11 mouse cellular contexts compared by ENCODE assay signal in genomic region chr2:173024392-173024791, GRCm38 (mm10). TPM values are rescaled to one million over a fixed set of nuclear protein-coding genes. Genes with fewer than 3 reads are reported as not detected.
DNase-seq lines count a peak whose midpoint lies in the region; ATAC-seq and TF ChIP-seq lines count a peak whose summit lies in the region.
"Had no signal": no experiment of that assay in that cellular context is flagged by ENCODE, and none has a peak within 500 bp of the region (broad histone marks: within the 10 kb centered on the region; RNA-seq: fewer than 3 reads in every experiment).

No protein-coding gene starts in this region.

- peak in 1 of 2 experiments; percentile 6 for DNase-seq in heart, adult 2 months
- no peak for DNase-seq in heart, postnatal 36 days
- no peak for DNase-seq in midbrain, embryonic 14.5 days
- peak; percentile 21 to 30 for DNase-seq in spleen, postnatal 10 days (ENCODE audit: low spot score in 2 of 2)
- no peak for DNase-seq in urinary bladder, postnatal 4 days (ENCODE audit: low spot score in 2 of 2)
- DNase-seq in urinary bladder, adult 2 months (ENCODE audit: low spot score): no peak
- DNase-seq: adrenal gland, adult 8-10 months; right cerebral cortex, adult 18-20 months had no signal

- no peaks in the 10 kb centered on the region for H3K27me3 ChIP-seq in heart, adult 2 months (ENCODE audit: control insufficient read depth, insufficient read depth, low read length)
- H3K27me3 ChIP-seq in midbrain, embryonic 12.5 days: peaks cover 20% of the 10 kb centered on the region
- peaks cover 20% of the 10 kb centered on the region for H3K27me3 ChIP-seq in midbrain, embryonic 14.5 days (ENCODE audit: control insufficient read depth, insufficient read depth, low read length)
- H3K27me3 ChIP-seq in intestine, embryonic 16.5 days (replicated peaks; ENCODE audit: control insufficient read depth, insufficient read depth, low read length): no peaks in the 10 kb centered on the region

- peaks cover 16% of the 10 kb centered on the region; the same call in 1 of the 2 replicates for H3K4me1 ChIP-seq in heart, adult 2 months (ENCODE audit: control insufficient read depth, insufficient read depth, low read length)
- H3K4me1 ChIP-seq in midbrain, embryonic 12.5 days: peaks cover 55% of the 10 kb centered on the region
- peaks cover 48% of the 10 kb centered on the region for H3K4me1 ChIP-seq in midbrain, embryonic 14.5 days (ENCODE audit: control insufficient read depth, insufficient read depth, low read length)
- H3K4me1 ChIP-seq in intestine, embryonic 16.5 days (ENCODE audit: control insufficient read depth, insufficient read depth, low read length): peaks cover 62% of the 10 kb centered on the region

- intact Hi-C loops in heart, adult 2 months (cut with DNase I): loop anchor here (2.0 kb wide), 1 partner anchor 20 kb away; no protein-coding TSS in a partner anchor
- intact Hi-C loops in heart, postnatal 36 days (cut with DNase I): no loop called here

- peaks cover 2% of the 10 kb centered on the region; the same call in 1 of the 2 replicates for H3K36me3 ChIP-seq in heart, adult 2 months (ENCODE audit: control insufficient read depth, insufficient read depth, low read length)
- H3K36me3 ChIP-seq in midbrain, embryonic 12.5 days: peaks cover 42% of the 10 kb centered on the region
- H3K36me3 ChIP-seq in midbrain, embryonic 14.5 days (ENCODE audit: control insufficient read depth, insufficient read depth, low read length): peaks cover 13% of the 10 kb centered on the region; the same call in 1 of the 2 replicates
- 0 out of 2 replicates have a peak, but pooled peaks cover 3% of the 10 kb centered on the region for H3K36me3 ChIP-seq in intestine, embryonic 16.5 days (ENCODE audit: control insufficient read depth, insufficient read depth, low read length)

- TF ChIP-seq CTCF in heart, adult 2 months (IDR thresholded peaks at IDR 0.05): no peak

- no peak for TF ChIP-seq POLR2A in heart, adult 2 months (IDR thresholded peaks at IDR 0.05; ENCODE audit: insufficient read depth, low read depth, low read length)

- WGBS in heart, adult 2 months: 60% methylated on average over 8 of the region's 8 CpGs
- WGBS in midbrain, embryonic 12.5 days: 70% methylated on average over 8 of the region's 8 CpGs
- WGBS in midbrain, embryonic 14.5 days: 66% methylated on average over 8 of the region's 8 CpGs
- 68% methylated on average over 8 of the region's 8 CpGs for WGBS in intestine, embryonic 16.5 days

- H3K9me3 ChIP-seq in midbrain, embryonic 12.5 days: no peaks in the 10 kb centered on the region
- no peaks in the 10 kb centered on the region for H3K9me3 ChIP-seq in midbrain, embryonic 14.5 days (ENCODE audit: control insufficient read depth, low read length)
- H3K9me3 ChIP-seq in intestine, embryonic 16.5 days (ENCODE audit: control insufficient read depth, low read length): no peaks in the 10 kb centered on the region

- peak overlapping the region; percentile 91 for H3K4me2 ChIP-seq in midbrain, embryonic 12.5 days (replicated peaks)
- no peak overlapping the region for H3K4me2 ChIP-seq in midbrain, embryonic 14.5 days (ENCODE audit: low read length)
- H3K4me2 ChIP-seq in intestine, embryonic 16.5 days (ENCODE audit: low read depth, low read length): peak overlapping the region; percentile 86

- peak overlapping the region; percentile 94 for H3K27ac ChIP-seq in heart, adult 2 months
- no peak overlapping the region for H3K27ac ChIP-seq in midbrain, embryonic 12.5 days (replicated peaks)
- no peak overlapping the region for H3K27ac ChIP-seq in midbrain, embryonic 14.5 days (replicated peaks; ENCODE audit: low read depth, low read length)
- H3K27ac ChIP-seq in intestine, embryonic 16.5 days (ENCODE audit: low read length): no peak overlapping the region

- no peaks in the 10 kb centered on the region; the same call in 1 of the 2 replicates for H3K79me2 ChIP-seq in heart, adult 2 months (replicated peaks; ENCODE audit: control insufficient read depth, insufficient read depth, low read length)

- ATAC-seq in midbrain, embryonic 12.5 days (ENCODE audit: low FRiP score, low read depth): no peak
- no peak for ATAC-seq in midbrain, embryonic 14.5 days (ENCODE audit: low FRiP score, low TSS enrichment)
- no peak for ATAC-seq in intestine, embryonic 16.5 days

- peak overlapping the region; percentile 96 for H3K4me3 ChIP-seq in heart, adult 2 months
- peak overlapping the region; percentile 84; the same call in 1 of the 2 replicates for H3K4me3 ChIP-seq in midbrain, embryonic 12.5 days
- no peak overlapping the region for H3K4me3 ChIP-seq in midbrain, embryonic 14.5 days (replicated peaks; ENCODE audit: low read depth, low read length)
- H3K4me3 ChIP-seq in intestine, embryonic 16.5 days (ENCODE audit: low read length): peak overlapping the region; percentile 73; the same call in 1 of the 2 replicates

- H3K9ac ChIP-seq in heart, adult 2 months (ENCODE audit: low read depth, low read length): peak overlapping the region; percentile 57
- peak overlapping the region; percentile 28; the same call in 1 of the 2 replicates for H3K9ac ChIP-seq in midbrain, embryonic 12.5 days (replicated peaks)
- H3K9ac ChIP-seq in midbrain, embryonic 14.5 days (replicated peaks; ENCODE audit: low read length): no peak overlapping the region
- peak overlapping the region; percentile 81 for H3K9ac ChIP-seq in intestine, embryonic 16.5 days (ENCODE audit: low read depth, low read length)

- no peak for TF ChIP-seq EP300 in heart, adult 2 months (IDR thresholded peaks at IDR 0.05; ENCODE audit: insufficient read depth, low read depth, low read length)

RNA-seq across cellular contexts. Expression of gene Rbm38, which starts 4.1 kb away (rescaled TPM):
- 100 to 1,000 TPM; 173 to 203 TPM for total RNA-seq in heart, adult 2 months (2021)
- polyA plus RNA-seq in heart, adult 2 months (2012; rRNA removed): 342 and 529 TPM in 2 replicates
- 100 to 1,000 TPM; 159 to 209 TPM for total RNA-seq in heart, postnatal 36 days (2021)
- 58.0 and 61.4 TPM in 2 replicates for polyA plus RNA-seq in midbrain, embryonic 12.5 days (2016; fragmentation: Nextera tagmentation; extraction: Ambion mirVana)
- 17.1 and 18.8 TPM in 2 replicates for polyA plus RNA-seq in midbrain, embryonic 14.5 days (2014; fragmentation: Nextera tagmentation; extraction: Ambion mirVana)
- 62.6 and 64.6 TPM in 2 replicates for polyA plus RNA-seq in intestine, embryonic 16.5 days (2015; fragmentation: Nextera tagmentation; extraction: Ambion mirVana)
- 72.9 and 109 TPM in 2 replicates for polyA plus RNA-seq in urinary bladder, adult 2 months (2012; rRNA removed)

RNA-seq across cellular contexts. Expression of gene Rae1, which starts 24.5 kb away (rescaled TPM):
- total RNA-seq in heart, adult 2 months (2021): 10 to 100 TPM; 22.8 to 23.0 TPM
- 27.8 and 44.8 TPM in 2 replicates for polyA plus RNA-seq in heart, adult 2 months (2012; rRNA removed)
- 10 to 100 TPM; 24.0 to 24.7 TPM for total RNA-seq in heart, postnatal 36 days (2021)
- polyA plus RNA-seq in midbrain, embryonic 12.5 days (2016; fragmentation: Nextera tagmentation; extraction: Ambion mirVana): 122 and 126 TPM in 2 replicates
- polyA plus RNA-seq in midbrain, embryonic 14.5 days (2014; fragmentation: Nextera tagmentation; extraction: Ambion mirVana): 115 and 127 TPM in 2 replicates
- polyA plus RNA-seq in intestine, embryonic 16.5 days (2015; fragmentation: Nextera tagmentation; extraction: Ambion mirVana): 110 and 117 TPM in 2 replicates
- polyA plus RNA-seq in urinary bladder, adult 2 months (2012; rRNA removed): 51.7 and 64.4 TPM in 2 replicates

RNA-seq across cellular contexts. Expression of gene Spo11, which starts 46.9 kb away (rescaled TPM):
- not detected for total RNA-seq in heart, adult 2 months (2021)
- 0.14 TPM in 1 of 2 replicates, not detected in the other for polyA plus RNA-seq in heart, adult 2 months (2012; rRNA removed)
- not detected for total RNA-seq in heart, postnatal 36 days (2021)
- polyA plus RNA-seq in midbrain, embryonic 12.5 days (2016; fragmentation: Nextera tagmentation; extraction: Ambion mirVana): 0.59 and 0.82 TPM in 2 replicates
- 0.68 TPM in 1 of 2 replicates, not detected in the other for polyA plus RNA-seq in midbrain, embryonic 14.5 days (2014; fragmentation: Nextera tagmentation; extraction: Ambion mirVana)
- polyA plus RNA-seq in intestine, embryonic 16.5 days (2015; fragmentation: Nextera tagmentation; extraction: Ambion mirVana): 0.04 and 0.11 TPM in 2 replicates
- polyA plus RNA-seq in urinary bladder, adult 2 months (2012; rRNA removed): 0.31 and 0.61 TPM in 2 replicates
- total RNA-seq: adrenal gland, adult 8-10 months; gastrocnemius, adult 8-10 months had no signal

Comparison
In these comparisons a context has a peak if more than half of its experiments do, and no peak if none do; other contexts are left out.
1. DNase-seq: peak in spleen, postnatal 10 days (2 of 2); none in heart, postnatal 36 days (0 of 2), midbrain, embryonic 14.5 days (single experiment), urinary bladder, postnatal 4 days (0 of 2) and urinary bladder, adult 2 months (single experiment).